Mouse (Mus musculus) G1E (cell line): ENCODE measurements around the gene Yipf3. TPM values are rescaled to one million over a fixed set of nuclear protein-coding genes. Genes with fewer than 3 reads are reported as not detected.
A peak's percentile ranks its signal among the peaks of the same experiment; 100 is the strongest.

Experiments used
- ATAC-seq: 2 replicates; pipeline ENCODE4 v1.8.0; 2016; ENCODE audit warnings: mild to moderate bottlenecking; ENCODE audit not compliant: insufficient number of reproducible peaks, poor library complexity, low FRiP score, severe bottlenecking; ENCODE audit errors: extremely low read depth
- DNase-seq: peaks from one replicate; pipeline ENCODE4 v3.0.0; 2012; ENCODE audit warnings: low spot score
- H3K27me3 ChIP-seq: 2 replicates; pipeline ENCODE4 v1.6.1; 2012; ENCODE audit warnings: mild to moderate bottlenecking, low read length, inconsistent platforms; ENCODE audit not compliant: insufficient read depth
- H3K36me3 ChIP-seq: replicated peaks from 2 replicates; pipeline ENCODE3; 2012; ENCODE audit warnings: mild to moderate bottlenecking, inconsistent platforms
- H3K4me1 ChIP-seq: 2 replicates; pipeline ENCODE4 v1.6.1; 2012; ENCODE audit warnings: low read depth, low read length, inconsistent platforms, mixed read lengths; ENCODE audit not compliant: insufficient read depth
- H3K4me3 ChIP-seq: 2 replicates; pipeline ENCODE4 v1.5.1; 2012; ENCODE audit warnings: low read depth, mild to moderate bottlenecking, inconsistent platforms, low read length, moderate library complexity, mixed read lengths
- H3K9me3 ChIP-seq: replicated peaks from 2 replicates; pipeline ENCODE4 v1.6.1; 2012; ENCODE audit warnings: inconsistent platforms
- CTCF ChIP-seq: IDR thresholded peaks from 2 replicates; pipeline ENCODE4 v1.5.1; 2012; ENCODE audit warnings: low read depth, low read length, inconsistent platforms, mixed read lengths
- GATA1 ChIP-seq: IDR thresholded peaks from 2 replicates; pipeline ENCODE4 v1.6.1; 2012; ENCODE audit warnings: borderline replicate concordance, low read length, inconsistent platforms, mixed read lengths
- GATA2 ChIP-seq: IDR thresholded peaks from 2 replicates; pipeline ENCODE4 v1.6.1; 2012; ENCODE audit warnings: low read depth, low read length, inconsistent platforms, borderline replicate concordance
- POLR2AphosphoS5 ChIP-seq: IDR thresholded peaks from 2 replicates; pipeline ENCODE4 v1.6.1; 2012; ENCODE audit warnings: low read depth, low read length, inconsistent platforms; ENCODE audit not compliant: insufficient replicate concordance
- TAL1 ChIP-seq: conservative IDR thresholded peaks from 2 replicates; pipeline ENCODE4 v1.6.1; 2012; ENCODE audit warnings: low read depth, low read length, inconsistent platforms, mixed read lengths
- polyA plus RNA-seq: library from polyadenylated mRNA; stranded (reverse); fragments of >175 nt; gene quantifications from 2 replicates; pipeline ENCODE4 v1.2.3, GENCODE M21; 2012
- total RNA-seq, 2 experiments: library from RNA; stranded (forward) in 1 of 2; stranded (reverse) in 1 of 2; fragments of 200-1000 nt in 1 of 2; fragments of >200 nt in 1 of 2; fragmentation: Nextera tagmentation in 1 of 2; gene quantifications; 2 replicates each; pipeline ENCODE4 v1.2.3; 2014 to 2017

Gene Yipf3
- total and polyA plus RNA-seq, 3 experiments: 28.1 to 72.4 (median 31.3) TPM

- Histone ChIP-seq H3K36me3 (peaks cover 97% of the 10 kb centered on the region), H3K4me3 (no peak overlapping the region)
- no peak for ATAC-seq
Observed at GRCm38 (mm10) chr17:46275034-46275433, 27.2 kb downstream of the Yipf3 start.

GRCm38 (mm10) chr17:46275506-46275905 is 27.6 kb downstream of the Yipf3 start:
- no peak for TF ChIP-seq CTCF
- no peak for TF ChIP-seq GATA2
- TF ChIP-seq TAL1: no peak
- no peak for TF ChIP-seq POLR2AphosphoS5
- no peak for TF ChIP-seq GATA1
- ATAC-seq: no peak
- peaks cover 19% of the 10 kb centered on the region for H3K4me1 ChIP-seq
- no peak for DNase-seq
- H3K36me3 ChIP-seq: peaks cover 97% of the 10 kb centered on the region
- H3K27me3 ChIP-seq: no peaks in the 10 kb centered on the region
- no peak overlapping the region for H3K4me3 ChIP-seq
- H3K9me3 ChIP-seq: no peaks in the 10 kb centered on the region

More at GRCm38 (mm10) chr17:46275034-46275433, 27.2 kb downstream of the Yipf3 start:
- no peak for DNase-seq
- no peak for TF ChIP-seq POLR2AphosphoS5
- TF ChIP-seq TAL1: no peak
- TF ChIP-seq GATA2: no peak
- no peak for TF ChIP-seq CTCF
- no peak for TF ChIP-seq GATA1
- Histone ChIP-seq H3K9me3 (no peaks in the 10 kb centered on the region), H3K27me3 (no peaks in the 10 kb centered on the region), H3K4me1 (peaks cover 15% of the 10 kb centered on the region)

GRCm38 (mm10) chr17:46277586-46277985 is 29.7 kb downstream of the Yipf3 start:
- no peak for TF ChIP-seq CTCF
- TF ChIP-seq TAL1: no peak
- Histone ChIP-seq H3K36me3 (peaks cover 91% of the 10 kb centered on the region), H3K4me1 (peaks cover 38% of the 10 kb centered on the region), H3K27me3 (no peaks in the 10 kb centered on the region), H3K4me3 (no peak overlapping the region), H3K9me3 (no peaks in the 10 kb centered on the region)
- ATAC-seq (no peak), DNase-seq (no peak)

GRCm38 (mm10) chr17:46278011-46278765 is 30.3 kb downstream of the Yipf3 start:
- no peaks in the 10 kb centered on the region for H3K27me3 ChIP-seq
- DNase-seq (no peak), ATAC-seq (no peak)
- H3K4me3 ChIP-seq: no peak overlapping the region
- TF ChIP-seq CTCF: no peak
- no peak for TF ChIP-seq POLR2AphosphoS5
- no peak for TF ChIP-seq GATA2
- no peak for TF ChIP-seq TAL1
- H3K9me3 ChIP-seq: no peaks in the 10 kb centered on the region
- H3K36me3 ChIP-seq: peaks cover 85% of the 10 kb centered on the region
- H3K4me1 ChIP-seq: peaks cover 41% of the 10 kb centered on the region

GRCm38 (mm10) chr17:46282483-46283123 is 34.7 kb downstream of the Yipf3 start, which contains the start of gene Tjap1:
Gene Tjap1 (minus strand): TSS chr17:46283026.
- TF ChIP-seq CTCF (no peak), POLR2AphosphoS5 (no peak), TAL1 (no peak), GATA2 (no peak), GATA1 (no peak)
- DNase-seq: peak; percentile 97
- ATAC-seq: peak; percentile 75
- no peaks in the 10 kb centered on the region for H3K9me3 ChIP-seq
- peaks cover 43% of the 10 kb centered on the region for H3K36me3 ChIP-seq
- H3K27me3 ChIP-seq: peaks cover 18% of the 10 kb centered on the region
- H3K4me3 ChIP-seq: peak within 1 kb of the TSS; percentile 77
- peaks cover 44% of the 10 kb centered on the region for H3K4me1 ChIP-seq

- H3K4me1 ChIP-seq: peaks cover 42% of the 10 kb centered on the region
- H3K27me3 ChIP-seq: peaks cover 19% of the 10 kb centered on the region
- no peak for TF ChIP-seq POLR2AphosphoS5
- TF ChIP-seq CTCF: no peak
- peaks cover 38% of the 10 kb centered on the region for H3K36me3 ChIP-seq
- ATAC-seq (no peak), DNase-seq (peak; percentile 29)
- peak overlapping the region; percentile 77; the same call in 1 of the 2 replicates for H3K4me3 ChIP-seq
- H3K9me3 ChIP-seq: no peaks in the 10 kb centered on the region
Observed at GRCm38 (mm10) chr17:46283140-46283539, 35.3 kb downstream of the Yipf3 start.
